Mouse (Mus musculus) CH12.LX (cell line): ENCODE measurements around the gene Iqgap1.

ENCODE experiments used
- CHD2 ChIP-seq: IDR thresholded peaks from 2 replicates; pipeline ENCODE4 v1.6.1; 2011; ENCODE audit warnings: low read length, improper control_type of control experiment
- CTCF ChIP-seq, 2 experiments: IDR thresholded peaks in 1 of 2; conservative IDR thresholded peaks in 1 of 2; 2 replicates each; pipeline ENCODE4 v1.5.1; 2011 to 2012; ENCODE audit warnings: low read depth in 2 of 2, low read length in 2 of 2, improper control_type of control experiment in 1 of 2, inconsistent platforms in 1 of 2, mild to moderate bottlenecking in 1 of 2, moderate library complexity in 1 of 2
- E2F4 ChIP-seq: IDR thresholded peaks from 2 replicates; pipeline ENCODE4 v1.6.1; 2011; ENCODE audit warnings: low read depth, low read length, improper control_type of control experiment; ENCODE audit not compliant: insufficient replicate concordance
- GABPA ChIP-seq: IDR thresholded peaks from 2 replicates; pipeline ENCODE4 v1.6.1; 2012; ENCODE audit warnings: low read depth, low read length, improper control_type of control experiment, inconsistent platforms; ENCODE audit not compliant: insufficient replicate concordance
- HCFC1 ChIP-seq: IDR thresholded peaks from 2 replicates; pipeline ENCODE4 v1.6.1; 2012; ENCODE audit warnings: low read depth, mild to moderate bottlenecking, inconsistent platforms, low read length, improper control_type of control experiment
- KAT2A ChIP-seq: IDR thresholded peaks from 2 replicates; pipeline ENCODE4 v1.6.1; 2012; ENCODE audit warnings: low read length, improper control_type of control experiment, inconsistent platforms; ENCODE audit not compliant: insufficient replicate concordance
- MEF2A ChIP-seq: IDR thresholded peaks from 2 replicates; pipeline ENCODE4 v1.6.1; 2014; ENCODE audit warnings: low read depth, mild to moderate bottlenecking, inconsistent platforms, low read length, improper control_type of control experiment, borderline replicate concordance
- MYC ChIP-seq: IDR thresholded peaks from 2 replicates; pipeline ENCODE4 v1.6.1; 2011; ENCODE audit warnings: low read depth, mild to moderate bottlenecking, improper control_type of control experiment, low read length
- POLR2A ChIP-seq: IDR thresholded peaks from 2 replicates; pipeline ENCODE4 v1.6.1; 2011; ENCODE audit warnings: low read depth, mild to moderate bottlenecking, improper control_type of control experiment, low read length
- POLR2AphosphoS2 ChIP-seq: IDR thresholded peaks from 2 replicates; pipeline ENCODE4 v1.6.1; 2011; ENCODE audit warnings: low read depth, low read length, improper control_type of control experiment
- ZNF384 ChIP-seq: IDR thresholded peaks from 2 replicates; pipeline ENCODE4 v1.6.1; 2012; ENCODE audit warnings: low read depth, low read length, improper control_type of control experiment, inconsistent platforms

DNA sequence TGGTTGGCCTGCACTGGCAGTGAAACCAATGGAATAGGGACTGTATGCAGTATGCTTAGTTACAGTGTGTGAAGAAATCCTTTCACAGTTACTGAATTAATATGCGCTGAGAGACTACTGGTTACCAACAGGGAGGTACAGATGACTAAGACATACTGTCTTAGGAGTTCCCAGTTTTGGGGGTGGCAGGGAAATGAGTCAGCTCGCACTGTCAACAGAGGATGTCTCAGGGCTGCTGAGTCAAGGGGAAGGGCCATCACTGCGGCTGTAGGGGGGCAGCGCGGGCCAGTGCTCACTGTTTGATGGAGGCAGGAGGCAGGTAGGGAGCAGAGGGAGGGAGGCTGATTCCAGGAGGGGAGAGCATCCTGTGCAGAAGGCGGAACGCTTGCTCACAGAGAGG lies 110.5 kb downstream of the Iqgap1 start:
- TF ChIP-seq POLR2A (no peak), GABPA (no peak), CHD2 (no peak), CTCF (conservative IDR thresholded peaks at IDR 0.05 in 1 of 2, IDR thresholded peaks at IDR 0.05 in 1 of 2; ENCODE audit: low read depth in 2 of 2, low read length in 2 of 2) (no peak), ZNF384 (no peak), HCFC1 (no peak), MEF2A (no peak), POLR2AphosphoS2 (no peak), KAT2A (no peak), E2F4 (no peak), MYC (no peak)
